8 mouse cellular contexts compared by ENCODE assay signal in the genomic region with DNA sequence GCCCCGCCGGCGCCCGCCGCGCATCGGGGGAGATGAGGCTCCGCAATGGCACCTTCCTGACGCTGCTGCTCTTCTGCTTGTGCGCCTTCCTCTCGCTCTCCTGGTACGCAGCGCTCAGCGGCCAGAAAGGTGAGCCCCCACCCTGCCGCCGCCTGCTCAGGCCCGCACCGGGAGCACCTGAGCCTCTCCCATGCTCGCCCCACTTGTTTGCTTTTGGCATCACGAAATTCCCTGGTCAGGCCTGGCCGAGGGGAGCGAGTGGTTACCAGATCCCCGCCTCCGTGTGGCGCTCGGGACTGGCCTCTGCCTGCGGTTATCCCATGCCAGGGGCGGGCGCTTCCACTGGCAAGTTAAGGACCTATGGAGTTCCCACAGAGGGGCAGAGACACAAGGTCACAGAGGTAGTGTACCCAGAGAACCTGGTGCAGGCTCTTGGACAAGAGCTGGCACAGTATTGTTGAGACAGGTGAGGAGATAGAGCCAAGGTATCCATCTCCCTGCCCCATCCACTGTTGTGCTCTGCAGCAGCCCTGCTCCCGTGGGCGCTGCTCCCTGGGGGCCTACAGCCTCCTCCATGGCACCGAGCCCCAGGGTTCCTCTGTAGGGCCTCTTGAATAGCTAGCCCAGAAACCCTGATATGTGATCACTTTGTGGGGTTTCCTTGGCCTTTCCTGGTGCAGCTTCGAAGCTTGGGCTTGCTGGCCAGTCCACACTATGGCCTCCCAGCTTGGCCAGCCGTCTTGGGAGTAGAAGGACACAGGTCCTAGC. TPM values are rescaled to one million over a fixed set of nuclear protein-coding genes. Genes with fewer than 3 reads are reported as not detected.
DNase-seq lines count a peak whose midpoint lies in the region; ATAC-seq and TF ChIP-seq lines count a peak whose summit lies in the region.

No protein-coding gene starts in this region.

- TF ChIP-seq POLR2A in liver, adult 2 months (IDR thresholded peaks at IDR 0.05; ENCODE audit: extremely low read depth, insufficient read depth, low read length) = no peak

- H3K4me1 ChIP-seq in embryonic facial prominence, embryonic 15.5 days = peaks cover 44% of the 10 kb centered on the region
- peaks cover 52% of the 10 kb centered on the region for H3K4me1 ChIP-seq in hindbrain, embryonic 14.5 days (replicated peaks; ENCODE audit: control insufficient read depth, insufficient read depth, low read length)
- peaks cover 29% of the 10 kb centered on the region for H3K4me1 ChIP-seq in liver, adult 2 months (ENCODE audit: control insufficient read depth, insufficient read depth, low read length)

- peak overlapping the region; percentile 93 for H3K4me2 ChIP-seq in embryonic facial prominence, embryonic 15.5 days (replicated peaks)
- peak overlapping the region; percentile 95 for H3K4me2 ChIP-seq in hindbrain, embryonic 14.5 days (replicated peaks)

- H3K27ac ChIP-seq in layer of hippocampus, adult 2 months = peak overlapping the region; percentile 89
- peak overlapping the region; percentile 82 for H3K27ac ChIP-seq in embryonic facial prominence, embryonic 15.5 days (replicated peaks)
- H3K27ac ChIP-seq in hindbrain, embryonic 14.5 days = peak overlapping the region; percentile 96
- peak overlapping the region; percentile 56 for H3K27ac ChIP-seq in liver, adult 2 months (replicated peaks; ENCODE audit: insufficient read depth, low read depth, low read length)

- peak overlapping the region; percentile 58 for H3K4me3 ChIP-seq in layer of hippocampus, adult 2 months
- peak overlapping the region; percentile 86 for H3K4me3 ChIP-seq in embryonic facial prominence, embryonic 15.5 days (replicated peaks)
- peak overlapping the region; percentile 83 for H3K4me3 ChIP-seq in hindbrain, embryonic 14.5 days (replicated peaks; ENCODE audit: low read length)
- H3K4me3 ChIP-seq in liver, adult 2 months (ENCODE audit: insufficient read depth, low read depth, low read length) = peak overlapping the region; percentile 89

- no peaks in the 10 kb centered on the region for H3K9me3 ChIP-seq in embryonic facial prominence, embryonic 15.5 days (replicated peaks)
- no peaks in the 10 kb centered on the region for H3K9me3 ChIP-seq in hindbrain, embryonic 14.5 days (ENCODE audit: control insufficient read depth, low read length)

- H3K79me2 ChIP-seq in liver, adult 2 months (ENCODE audit: control insufficient read depth, insufficient read depth, low read length) = peaks cover 15% of the 10 kb centered on the region; the same call in 1 of the 2 replicates

- DNase-seq in layer of hippocampus, adult 2 months (ENCODE audit: low spot score in 2 of 2) = no peak
- no peak for DNase-seq in layer of hippocampus, adult 9-11 months
- DNase-seq in hindbrain, embryonic 14.5 days (ENCODE audit: low spot score) = peak; percentile 37
- DNase-seq in liver, adult 2 months (ENCODE audit: extremely low read depth, low read depth, low spot score) = peak; percentile 45
- DNase-seq in neural tube, embryonic 10.5 days (ENCODE audit: extremely low spot score, low spot score) = peak; percentile 74

- H3K27me3 ChIP-seq in embryonic facial prominence, embryonic 15.5 days = no peaks in the 10 kb centered on the region
- no peaks in the 10 kb centered on the region for H3K27me3 ChIP-seq in hindbrain, embryonic 14.5 days (ENCODE audit: control insufficient read depth, insufficient read depth, low read length)
- H3K27me3 ChIP-seq in liver, adult 2 months (ENCODE audit: control insufficient read depth, insufficient read depth, low read length) = no peaks in the 10 kb centered on the region

- no peak for TF ChIP-seq CTCF in layer of hippocampus, adult 2 months (conservative IDR thresholded peaks at IDR 0.05)
- TF ChIP-seq CTCF in liver, adult 2 months (IDR thresholded peaks at IDR 0.05; ENCODE audit: low read depth, low read length) = no peak

- H3K9ac ChIP-seq in embryonic facial prominence, embryonic 15.5 days = peak overlapping the region; percentile 92
- peak overlapping the region; percentile 97 for H3K9ac ChIP-seq in hindbrain, embryonic 14.5 days
- peak overlapping the region; percentile 97 for H3K9ac ChIP-seq in liver, adult 2 months (ENCODE audit: low read depth, low read length)

- WGBS in embryonic facial prominence, embryonic 15.5 days = 2% methylated on average over 34 of the region's 34 CpGs
- 4% methylated on average over 32 of the region's 34 CpGs for WGBS in hindbrain, embryonic 14.5 days
- WGBS in liver, adult 2 months = 3% methylated on average over 34 of the region's 34 CpGs

- ATAC-seq in activated CD4-positive, CD25-positive, alpha-beta regulatory T cell, adult 4 months = peak; percentile 8
- 0 out of 2 replicates have a peak, but pooled peaks have one; percentile 3 for ATAC-seq in embryonic facial prominence, embryonic 15.5 days (ENCODE audit: insufficient number of reproducible peaks, low FRiP score, low TSS enrichment, low read depth)
- ATAC-seq in hindbrain, embryonic 14.5 days (ENCODE audit: low FRiP score) = peak; percentile 34
- no peak for ATAC-seq in granulocyte monocyte progenitor cell, adult 5-6 weeks (replicated peaks; ENCODE audit: poor library complexity, severe bottlenecking)

- H3K36me3 ChIP-seq in embryonic facial prominence, embryonic 15.5 days = 0 out of 2 replicates have a peak, but pooled peaks cover under 1% of the 10 kb centered on the region
- H3K36me3 ChIP-seq in hindbrain, embryonic 14.5 days (replicated peaks; ENCODE audit: control insufficient read depth, insufficient read depth) = peaks cover 5% of the 10 kb centered on the region
- no peaks in the 10 kb centered on the region for H3K36me3 ChIP-seq in liver, adult 2 months (ENCODE audit: control insufficient read depth, insufficient read depth, low read length)

RNA-seq across cellular contexts. Expression of a gene that starts 12.6 kb away (rescaled TPM):
- total RNA-seq in layer of hippocampus, adult 2 months (2021) = 1 to 10 TPM; 6.8 to 9.3 TPM
- not detected for polyA plus RNA-seq in activated CD4-positive, CD25-positive, alpha-beta regulatory T cell, adult 4 months (2017; shearing (Covaris generic))
- 2.5 and 4.0 TPM in 2 replicates for polyA plus RNA-seq in embryonic facial prominence, embryonic 15.5 days (2015; fragmentation: Nextera tagmentation; extraction: Ambion mirVana)
- 1.6 and 4.5 TPM in 2 replicates for polyA plus RNA-seq in hindbrain, embryonic 14.5 days (2014; fragmentation: Nextera tagmentation; extraction: Ambion mirVana)
- 0.27 and 0.28 TPM in 2 replicates for total RNA-seq in liver, adult 2 months (2014; rRNA removed)
- 2.1 and 3.2 TPM in 2 replicates for polyA plus RNA-seq in liver, adult 2 months (2012; rRNA removed)
- 1.6 TPM in 1 of 2 replicates, not detected in the other for total RNA-seq in granulocyte monocyte progenitor cell, adult 5-6 weeks (2014; fragmentation: Nextera tagmentation)
- not detected in 2 replicates for total RNA-seq in granulocyte monocyte progenitor cell, adult 5-6 weeks (2017)

RNA-seq across cellular contexts. Expression of a gene that starts 15.1 kb away (rescaled TPM):
- 10 to 100 TPM; 91.2 to 93.0 TPM for total RNA-seq in layer of hippocampus, adult 2 months (2021)
- polyA plus RNA-seq in activated CD4-positive, CD25-positive, alpha-beta regulatory T cell, adult 4 months (2017; shearing (Covaris generic)) = 1 to 10 TPM; 1.0 to 1.2 TPM
- polyA plus RNA-seq in embryonic facial prominence, embryonic 15.5 days (2015; fragmentation: Nextera tagmentation; extraction: Ambion mirVana) = 26.7 and 32.1 TPM in 2 replicates
- 55.7 and 56.0 TPM in 2 replicates for polyA plus RNA-seq in hindbrain, embryonic 14.5 days (2014; fragmentation: Nextera tagmentation; extraction: Ambion mirVana)
- total RNA-seq in liver, adult 2 months (2014; rRNA removed) = 9.8 and 16.5 TPM in 2 replicates
- 26.3 and 28.8 TPM in 2 replicates for polyA plus RNA-seq in liver, adult 2 months (2012; rRNA removed)
- 22.7 and 23.9 TPM in 2 replicates for total RNA-seq in granulocyte monocyte progenitor cell, adult 5-6 weeks (2014; fragmentation: Nextera tagmentation)
- total RNA-seq in granulocyte monocyte progenitor cell, adult 5-6 weeks (2017) = 11.5 and 14.6 TPM in 2 replicates

RNA-seq across cellular contexts. Expression of a gene that starts 15.2 kb away (rescaled TPM):
- 100 to 1,000 TPM; 444 to 465 TPM for total RNA-seq in layer of hippocampus, adult 2 months (2021)
- polyA plus RNA-seq in activated CD4-positive, CD25-positive, alpha-beta regulatory T cell, adult 4 months (2017; shearing (Covaris generic)) = 10 to 100 TPM; 51.8 to 58.9 TPM
- 272 TPM in 2 replicates for polyA plus RNA-seq in embryonic facial prominence, embryonic 15.5 days (2015; fragmentation: Nextera tagmentation; extraction: Ambion mirVana)
- polyA plus RNA-seq in hindbrain, embryonic 14.5 days (2014; fragmentation: Nextera tagmentation; extraction: Ambion mirVana) = 365 and 385 TPM in 2 replicates
- total RNA-seq in liver, adult 2 months (2014; rRNA removed) = 252 and 333 TPM in 2 replicates
- polyA plus RNA-seq in liver, adult 2 months (2012; rRNA removed) = 254 and 299 TPM in 2 replicates
- 89.7 and 92.6 TPM in 2 replicates for total RNA-seq in granulocyte monocyte progenitor cell, adult 5-6 weeks (2014; fragmentation: Nextera tagmentation)
- total RNA-seq in granulocyte monocyte progenitor cell, adult 5-6 weeks (2017) = 131 and 165 TPM in 2 replicates

RNA-seq across cellular contexts. Expression of a gene that starts 51.6 kb away (rescaled TPM):
- 10 to 100 TPM; 12.7 to 15.8 TPM for total RNA-seq in layer of hippocampus, adult 2 months (2021)
- polyA plus RNA-seq in activated CD4-positive, CD25-positive, alpha-beta regulatory T cell, adult 4 months (2017; shearing (Covaris generic)) = 10 to 100 TPM; 11.2 to 12.6 TPM
- 19.3 and 19.7 TPM in 2 replicates for polyA plus RNA-seq in embryonic facial prominence, embryonic 15.5 days (2015; fragmentation: Nextera tagmentation; extraction: Ambion mirVana)
- polyA plus RNA-seq in hindbrain, embryonic 14.5 days (2014; fragmentation: Nextera tagmentation; extraction: Ambion mirVana) = 34.4 and 37.7 TPM in 2 replicates
- 8.5 and 9.3 TPM in 2 replicates for total RNA-seq in liver, adult 2 months (2014; rRNA removed)
- polyA plus RNA-seq in liver, adult 2 months (2012; rRNA removed) = 9.3 and 9.9 TPM in 2 replicates
- total RNA-seq in granulocyte monocyte progenitor cell, adult 5-6 weeks (2014; fragmentation: Nextera tagmentation) = 18.4 and 27.7 TPM in 2 replicates
- total RNA-seq in granulocyte monocyte progenitor cell, adult 5-6 weeks (2017) = 13.9 and 22.0 TPM in 2 replicates

Comparison
In these comparisons a context has a peak if more than half of its experiments do, and no peak if none do; other contexts are left out.
1. DNase-seq: peak in hindbrain, embryonic 14.5 days (single experiment), liver, adult 2 months (single experiment) and neural tube, embryonic 10.5 days (single experiment); none in layer of hippocampus, adult 2 months (0 of 2) and layer of hippocampus, adult 9-11 months (single experiment).
2. RNA of a gene that starts 15.1 kb away (polyA plus RNA-seq): 55.7 to 56.0 TPM in hindbrain, embryonic 14.5 days, 26.7 to 32.1 TPM in embryonic facial prominence, embryonic 15.5 days and 26.3 to 28.8 TPM in liver, adult 2 months; 1.0 to 1.2 TPM in activated CD4-positive, CD25-positive, alpha-beta regulatory T cell, adult 4 months; every median in the first group is over 10 times any median in the second.
3. Peak in every context shown above with its lines, with median percentiles within 50 percentile points of each other: H3K27ac ChIP-seq, H3K4me3 ChIP-seq and H3K9ac ChIP-seq.